Mouse (Mus musculus): Measurements from ENCODE around the gene Tgfbi.

- TF ChIP-seq CTCF (IDR thresholded peaks at IDR 0.05) (no peak), EP300 (IDR thresholded peaks at IDR 0.05) (no peak)
These were observed 14.1 kb upstream of the Tgfbi start for GRCm38 (mm10) chr13:56595246-56595645.
